Mouse (Mus musculus) liver, adult (tissue): ENCODE data around the gene Mreg.

Source experiments
- GATA4 ChIP-seq: IDR thresholded peaks from 2 replicates; pipeline ENCODE4 v1.6.1; 2014; ENCODE audit warnings: mild to moderate bottlenecking, low read length; ENCODE audit not compliant: insufficient replicate concordance

Gene Mreg

DNA sequence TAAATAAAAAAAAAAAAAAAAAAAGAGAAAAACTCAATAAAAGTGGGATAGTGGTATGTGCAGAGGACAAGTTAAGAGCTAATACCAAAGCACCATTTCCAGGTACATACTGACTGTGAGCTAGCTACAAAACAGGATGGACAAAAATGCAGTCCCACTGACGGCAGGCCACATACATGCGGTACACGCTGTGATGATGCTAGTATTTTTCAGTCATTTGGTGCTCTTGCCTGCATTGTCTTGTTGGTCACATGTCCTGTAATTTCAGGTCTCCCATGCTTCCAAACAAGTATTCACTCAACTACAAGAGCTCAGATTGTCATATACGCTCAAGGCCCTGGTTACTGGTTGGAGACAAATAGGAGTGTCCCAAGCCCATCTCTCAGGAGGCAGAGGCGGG, 15.4 kb upstream of the Mreg start:
- TF ChIP-seq GATA4, result no peak

DNA sequence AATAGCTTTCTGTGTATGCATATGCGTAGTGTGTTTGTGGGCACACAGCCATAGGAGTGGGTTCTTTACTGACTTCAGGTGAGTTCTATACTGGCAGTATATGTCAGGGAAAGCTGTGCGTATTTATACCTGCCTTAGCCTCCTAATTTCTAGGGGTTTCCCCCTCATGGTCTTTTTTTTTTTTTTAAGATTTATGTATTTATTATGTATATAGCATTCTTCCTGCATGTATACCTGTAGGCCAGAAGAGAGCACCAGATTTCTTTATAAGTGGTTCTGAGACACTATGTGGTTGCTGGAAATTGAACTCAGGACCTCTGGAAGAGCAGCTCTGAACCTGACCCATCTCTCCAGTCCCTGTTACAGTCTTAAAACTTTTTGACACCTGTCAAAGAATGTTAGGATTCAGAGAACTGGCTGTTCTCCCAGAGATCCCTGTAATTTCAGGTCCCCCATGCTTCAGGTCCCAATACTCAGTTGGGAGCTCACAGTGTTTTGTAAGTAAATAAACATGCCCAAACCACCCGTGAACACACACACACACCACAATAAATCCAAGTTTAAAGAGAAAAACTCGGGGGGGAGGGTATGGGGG, 14.9 kb upstream of the Mreg start:
- TF ChIP-seq GATA4, result no peak

DNA sequence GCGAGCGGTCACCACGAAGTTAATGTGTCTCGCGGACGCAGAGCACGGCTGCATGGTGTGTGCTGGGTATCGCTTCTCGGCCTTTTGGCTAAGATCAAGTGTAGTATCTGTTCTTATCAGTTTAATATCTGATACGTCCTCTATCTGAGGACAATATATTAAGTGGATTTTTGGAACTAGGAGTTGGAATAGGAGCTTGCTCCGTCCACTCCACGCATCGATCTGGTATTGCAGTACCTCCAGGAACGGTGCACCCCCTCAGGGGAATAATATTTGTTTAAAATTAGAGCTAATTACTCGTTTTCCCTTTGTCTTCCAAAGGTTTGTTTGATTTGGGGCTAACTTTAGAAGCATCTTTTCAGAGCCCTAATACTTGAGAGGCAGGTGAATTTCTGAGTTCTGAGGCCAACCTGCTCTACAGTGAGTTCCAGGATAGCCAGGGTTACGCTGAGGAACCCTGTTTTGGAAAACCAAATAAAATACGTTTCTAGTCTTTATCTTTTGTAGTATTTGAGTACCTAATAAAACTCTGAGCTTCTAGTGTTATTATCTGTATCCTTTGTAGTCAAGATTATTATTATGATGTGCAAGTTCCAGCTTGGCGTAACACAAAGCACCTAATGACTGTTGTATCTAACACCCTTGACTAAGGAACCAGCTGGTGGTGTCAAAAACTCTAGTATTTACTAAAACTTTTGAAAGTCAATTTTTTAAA, 14.2 kb upstream of the Mreg start:
- no peak for TF ChIP-seq GATA4

DNA sequence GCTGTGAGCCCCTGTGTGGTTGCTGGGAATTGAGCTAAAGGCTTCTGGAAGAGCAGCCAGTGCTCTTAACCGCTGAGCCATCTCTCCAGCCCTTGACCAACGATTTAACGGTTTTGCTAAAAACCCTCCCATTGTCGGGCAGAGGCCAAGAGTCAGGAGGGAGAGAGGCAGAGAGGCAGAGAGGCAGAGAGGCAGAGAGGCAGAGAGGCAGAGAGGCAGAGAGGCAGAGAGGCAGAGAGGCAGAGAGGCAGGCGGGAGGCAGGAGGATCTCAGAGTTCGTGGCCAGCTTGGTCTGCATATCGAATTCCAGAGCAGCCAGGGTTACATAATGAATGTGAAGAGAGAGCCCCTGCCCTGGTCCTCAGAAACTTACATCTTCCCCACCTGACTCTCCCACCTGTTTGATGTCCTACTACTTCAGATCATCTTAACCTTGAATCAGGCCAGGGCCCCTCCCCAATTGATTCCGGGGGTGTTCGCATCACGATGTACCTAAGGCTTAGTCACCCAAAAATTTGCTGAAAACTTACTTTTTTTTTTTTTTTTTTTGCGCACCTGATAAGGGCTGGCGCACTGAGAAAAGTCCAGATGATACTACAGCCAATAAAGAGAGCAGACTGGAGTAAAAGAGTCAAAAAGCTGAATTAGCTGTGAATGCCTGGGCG, 13.1 kb upstream of the Mreg start:
- no peak for TF ChIP-seq GATA4

DNA sequence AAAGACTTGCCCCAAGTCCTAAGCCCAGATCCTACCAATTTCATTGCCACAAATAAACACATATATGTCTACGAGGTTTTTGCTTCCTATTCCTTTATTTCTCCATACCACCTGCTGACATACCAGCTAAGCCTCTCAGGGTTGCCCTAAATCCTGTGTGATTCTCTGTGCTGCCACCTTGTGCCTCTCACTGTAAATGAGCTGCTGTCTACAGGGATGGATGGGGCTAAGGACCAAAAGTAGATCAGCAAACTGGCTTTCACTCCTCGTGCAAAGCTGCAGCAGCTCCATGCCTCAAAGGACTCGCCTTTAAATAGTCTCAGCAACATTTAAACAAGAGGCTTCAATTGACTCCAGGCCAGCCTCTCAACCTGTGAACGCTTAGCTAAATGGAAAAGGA, 7.9 kb upstream of the Mreg start:
- TF ChIP-seq GATA4, result no peak

DNA sequence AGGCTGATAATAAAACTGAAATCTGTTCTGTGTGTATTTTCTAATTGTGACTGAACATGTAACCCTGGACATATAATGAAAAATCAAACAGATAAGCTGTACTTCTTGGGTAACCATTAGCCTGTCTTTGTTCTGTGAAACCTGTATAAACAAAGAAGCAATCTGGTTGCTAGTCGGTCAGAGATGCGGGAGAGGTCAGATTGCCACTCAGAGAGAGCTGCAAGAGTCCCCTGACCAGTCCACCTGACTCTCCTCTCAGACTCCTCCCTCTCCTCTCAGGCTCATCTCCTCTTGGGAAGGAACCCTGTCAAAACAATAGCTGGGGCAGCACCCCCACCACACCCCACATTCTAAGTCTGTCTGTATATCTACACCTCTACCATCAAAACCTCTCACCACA, 7.0 kb upstream of the Mreg start:
- TF ChIP-seq GATA4, result no peak

DNA sequence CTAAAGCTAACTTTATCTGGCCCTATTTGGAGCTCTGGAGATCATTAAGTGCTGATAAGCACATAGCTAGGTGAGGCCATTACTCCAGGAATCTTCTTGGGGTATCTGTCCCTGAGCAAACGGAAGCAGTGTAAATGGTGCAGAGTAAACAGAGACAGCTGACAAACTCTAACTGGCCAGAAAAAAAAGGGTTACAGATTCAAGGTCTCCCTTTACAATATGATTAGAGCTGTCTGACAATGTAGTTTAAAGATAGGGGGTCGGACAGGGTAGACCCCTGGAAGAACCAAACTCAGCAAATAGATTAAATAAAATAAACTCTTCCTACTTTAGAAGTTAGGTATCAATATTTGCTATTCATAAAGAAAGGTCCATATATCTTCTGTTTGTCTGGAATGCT, 6.5 kb upstream of the Mreg start:
- TF ChIP-seq GATA4, result no peak

DNA sequence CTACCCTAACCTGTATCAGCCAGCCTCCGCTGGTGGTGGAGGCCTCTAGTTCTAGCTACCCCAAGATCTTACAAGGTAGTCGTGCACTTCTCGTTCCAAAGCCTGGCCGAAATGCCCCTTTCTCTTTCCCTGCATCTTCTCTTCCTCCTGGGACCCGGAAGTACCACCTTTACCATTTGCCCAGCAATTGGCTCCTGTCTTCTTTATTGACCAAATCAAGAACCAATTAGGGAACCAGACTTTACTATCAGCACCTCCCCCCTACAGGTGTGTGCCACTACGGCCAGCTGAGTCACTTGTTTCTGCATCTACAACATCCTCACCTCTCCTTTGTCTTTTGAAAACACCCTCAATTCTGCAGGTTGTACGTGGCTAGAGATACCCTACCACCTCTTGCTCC, 4.7 kb upstream of the Mreg start:
- no peak for TF ChIP-seq GATA4

DNA sequence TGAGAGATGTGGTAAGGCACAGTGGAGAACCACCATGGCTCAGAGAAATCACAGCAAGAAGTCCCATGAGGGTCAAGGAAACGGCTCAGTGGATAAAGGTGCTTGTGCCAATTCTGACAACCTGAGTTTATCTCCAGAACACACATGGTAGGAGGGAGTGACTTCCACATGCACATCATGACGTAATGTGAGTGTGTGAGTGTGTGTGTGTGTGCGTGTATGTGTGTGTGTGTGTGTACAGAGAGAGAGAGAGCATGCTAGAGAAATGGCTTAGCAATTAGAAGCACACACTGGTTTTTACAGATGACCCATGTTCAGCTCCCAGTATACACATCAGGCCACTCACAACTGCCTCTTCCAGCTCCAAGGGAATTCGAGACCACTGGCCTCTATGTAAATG, 3.1 kb upstream of the Mreg start:
- TF ChIP-seq GATA4, result no peak

DNA sequence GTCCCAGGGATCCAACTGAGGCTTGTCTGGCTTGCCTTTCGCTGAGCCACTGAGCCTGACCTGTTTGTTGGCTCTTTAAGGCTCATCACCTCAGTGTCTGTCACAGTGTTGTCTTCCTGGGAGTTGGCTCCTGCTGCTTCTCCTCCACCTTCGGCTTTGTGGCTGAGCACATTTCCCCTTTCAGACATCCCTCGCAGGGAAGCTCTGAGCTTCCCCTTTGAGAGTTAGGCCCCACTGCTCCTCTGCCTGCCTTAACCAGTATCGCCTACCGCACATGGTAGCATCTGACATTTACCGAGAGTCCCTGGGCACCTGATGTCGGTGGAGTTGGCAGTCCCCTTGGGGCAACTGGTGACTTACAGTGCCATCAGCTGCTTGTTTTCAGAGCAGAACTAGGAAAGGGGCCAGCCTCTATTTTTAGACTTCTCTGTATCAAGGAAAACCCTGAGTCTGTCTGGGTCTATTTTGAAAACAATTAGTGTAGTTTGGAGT, 2.4 kb upstream of the Mreg start:
- no peak for TF ChIP-seq GATA4

DNA sequence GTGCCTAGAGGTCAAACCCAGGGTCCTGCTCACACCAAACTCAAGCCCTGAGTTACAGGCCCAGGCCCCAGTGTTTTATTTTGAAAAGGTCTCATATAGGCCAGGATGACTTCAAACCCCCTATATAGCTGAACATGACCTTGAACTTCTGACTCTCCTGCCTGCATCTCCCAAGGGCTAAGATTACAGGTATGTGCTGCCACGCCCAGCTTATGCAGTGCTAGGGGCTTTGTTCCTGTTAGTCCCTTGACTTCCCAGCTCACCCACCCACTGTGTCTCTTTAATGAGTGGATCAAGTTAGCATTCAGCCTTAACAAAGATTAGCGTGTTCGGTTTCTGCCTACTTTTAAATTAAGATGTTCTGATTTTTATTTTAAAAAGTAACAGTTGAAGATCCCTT, 1.8 kb upstream of the Mreg start:
- no peak for TF ChIP-seq GATA4

DNA sequence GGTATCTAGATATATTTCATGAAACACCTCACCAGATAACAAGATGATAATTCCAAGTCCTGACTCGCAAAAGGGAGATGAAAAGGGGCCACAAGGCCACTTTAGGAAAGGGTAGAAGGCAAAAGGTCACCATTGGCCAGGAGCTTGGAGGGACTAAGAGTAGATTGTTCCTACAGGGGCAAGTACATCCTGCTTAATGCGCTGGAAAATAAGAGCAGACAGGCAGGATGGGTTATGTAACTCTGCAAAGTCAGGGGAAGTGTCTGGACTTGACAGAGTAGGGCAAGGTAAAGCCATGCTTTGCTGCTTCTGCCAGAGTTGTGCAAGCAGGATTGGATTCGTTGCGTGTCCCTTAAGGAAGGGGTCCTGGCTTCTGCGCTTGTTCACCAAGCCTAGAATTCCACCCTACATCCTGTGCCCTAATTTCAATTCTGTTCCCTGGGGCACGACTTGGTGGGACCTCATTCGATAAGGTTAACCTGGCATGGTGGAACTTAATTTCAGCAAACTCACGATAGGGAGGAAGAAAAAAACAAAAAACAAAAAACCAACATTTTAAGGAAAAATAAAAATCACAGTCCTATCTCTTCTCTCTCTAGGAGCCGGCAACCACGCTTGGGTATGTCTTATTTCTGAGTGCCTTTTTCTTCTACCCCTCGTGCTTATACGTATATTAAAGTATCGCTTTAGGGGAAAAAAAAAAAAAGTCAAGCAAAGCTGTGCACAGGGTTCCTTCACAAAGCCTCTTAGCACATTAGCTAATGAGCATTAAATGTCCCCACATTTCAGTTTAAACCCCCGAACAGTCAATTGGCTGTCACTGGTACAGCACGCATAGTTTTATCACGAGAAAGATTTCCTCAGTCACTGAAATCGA, 1.1 kb downstream of the Mreg start:
- no peak for TF ChIP-seq GATA4

DNA sequence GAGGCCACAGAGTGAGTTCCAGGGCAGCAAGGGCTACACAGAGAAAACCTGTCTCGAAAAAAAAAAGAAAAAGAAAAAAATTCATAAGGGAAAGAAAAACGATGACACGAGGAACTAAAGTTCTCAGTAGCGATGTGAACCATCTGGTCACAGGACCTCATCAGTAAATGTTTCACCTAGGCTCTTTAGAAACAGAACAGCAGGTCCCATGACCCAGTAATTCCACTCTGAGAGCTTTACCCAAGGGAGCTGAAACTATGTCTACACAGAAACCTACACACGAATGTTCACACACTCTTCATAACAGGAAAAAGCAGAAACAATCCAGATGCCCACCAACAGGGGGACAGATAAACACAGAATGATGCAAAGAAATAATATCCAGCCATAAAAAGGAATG, 4.0 kb downstream of the Mreg start:
- TF ChIP-seq GATA4, result no peak

DNA sequence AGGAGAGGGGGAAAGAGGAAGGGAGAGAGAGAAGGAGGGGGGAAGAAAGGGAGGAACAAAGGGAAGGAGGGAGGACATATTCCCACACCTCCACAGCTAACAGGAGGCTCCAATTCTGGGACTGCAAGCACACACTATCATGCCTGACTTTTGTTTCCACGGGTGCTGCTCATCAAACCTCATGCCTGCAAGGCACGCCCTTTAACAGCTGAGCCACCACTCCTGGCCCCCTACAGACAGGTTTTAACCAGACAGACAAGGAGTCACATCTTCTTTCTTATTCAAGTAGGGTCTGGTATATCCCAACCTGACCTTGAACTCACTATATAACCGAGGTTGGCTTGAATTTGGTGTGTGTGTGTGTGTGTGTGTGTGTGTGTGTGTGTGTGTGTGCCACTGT, 7.0 kb downstream of the Mreg start:
- no peak for TF ChIP-seq GATA4

DNA sequence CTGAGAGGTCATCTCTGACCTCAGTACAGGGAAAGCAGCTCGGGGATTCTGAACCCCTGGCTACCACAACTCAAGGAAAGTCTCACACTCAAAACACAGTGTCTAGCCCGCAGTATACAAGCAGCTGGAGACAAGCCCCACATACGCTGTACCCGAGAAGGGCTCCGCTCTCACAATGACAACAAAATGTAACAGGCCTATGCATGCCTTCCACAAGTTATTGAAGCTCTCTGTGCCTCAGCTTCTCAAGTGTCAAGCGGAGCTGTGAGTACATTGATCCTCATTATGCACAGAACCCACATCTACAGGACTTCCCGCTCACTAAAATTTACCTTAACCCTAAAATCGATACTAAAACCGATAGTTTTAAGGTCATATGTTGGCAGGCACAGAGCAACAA, 8.9 kb downstream of the Mreg start:
- TF ChIP-seq GATA4, result no peak

DNA sequence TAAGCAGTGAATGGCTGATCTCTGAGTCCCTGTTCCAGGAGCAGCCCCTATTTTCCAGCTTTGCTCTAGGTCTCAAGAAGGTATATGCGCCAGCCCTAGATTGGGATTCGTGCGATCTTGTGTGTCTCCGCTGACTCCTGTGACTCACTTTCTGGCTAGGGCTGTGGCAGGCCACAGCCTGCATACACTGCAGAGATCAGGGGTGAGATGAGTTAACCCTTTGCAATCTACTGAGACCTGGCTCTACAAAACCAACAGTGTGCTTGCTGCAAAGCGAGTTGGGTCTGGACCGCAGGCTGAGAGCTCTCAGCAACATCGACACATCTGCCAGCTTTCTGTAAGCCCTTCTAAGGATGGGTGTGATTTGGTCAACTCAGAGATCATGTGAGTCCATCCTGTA, 9.4 kb downstream of the Mreg start:
- no peak for TF ChIP-seq GATA4

DNA sequence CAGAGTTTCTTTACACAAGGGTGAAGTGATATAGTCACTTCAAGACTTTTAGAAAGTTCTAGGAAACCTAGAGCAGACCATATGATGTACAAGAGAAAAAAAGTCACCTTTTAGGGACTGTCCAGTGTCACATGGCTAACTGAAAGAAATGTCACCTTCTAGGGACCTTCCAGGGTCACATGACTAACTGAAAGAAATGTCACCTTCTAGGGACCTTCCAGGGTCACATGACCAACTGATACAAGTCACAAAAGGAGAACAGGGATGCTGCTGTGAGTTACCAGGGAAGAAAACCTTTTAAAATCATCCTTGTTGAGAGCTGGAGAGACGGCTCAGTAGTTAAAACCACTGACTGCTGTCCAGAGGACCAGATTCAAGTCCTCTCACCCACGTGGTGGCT, 10.0 kb downstream of the Mreg start:
- no peak for TF ChIP-seq GATA4
